Mouse (Mus musculus) bone marrow macrophage, adult 2 months (primary cell): ENCODE measurements at regions not wholly inside any gene's neighbourhood (a gene's known extent, or its start where the extent isn't known, plus 50 kb on each side); places are given as distances from the start of the nearest gene placed in this dataset.

Source experiments
- H3K27ac ChIP-seq: 2 replicates; pipeline ENCODE4 v1.5.1; 2012; ENCODE audit warnings: low read depth, low read length; ENCODE audit not compliant: insufficient read depth
- H3K4me1 ChIP-seq: 2 replicates; pipeline ENCODE4 v1.6.1; 2012; ENCODE audit warnings: low read length; ENCODE audit not compliant: control insufficient read depth, insufficient read depth
- H3K4me3 ChIP-seq: 2 replicates; pipeline ENCODE4 v1.5.1; 2012; ENCODE audit warnings: mild to moderate bottlenecking, low read length, moderate library complexity; ENCODE audit not compliant: insufficient read depth
- CTCF ChIP-seq: IDR thresholded peaks from 2 replicates; pipeline ENCODE4 v1.5.1; 2012; ENCODE audit warnings: low read depth, mild to moderate bottlenecking, low read length, moderate library complexity
- POLR2A ChIP-seq: IDR thresholded peaks from 2 replicates; pipeline ENCODE4 v1.6.1; 2012; ENCODE audit warnings: mild to moderate bottlenecking, low read depth, low read length, borderline replicate concordance

- H3K27ac ChIP-seq: no peak overlapping the region
- H3K4me3 ChIP-seq: no peak overlapping the region
- peaks cover 7% of the 10 kb centered on the region; the same call in 1 of the 2 replicates for H3K4me1 ChIP-seq
- TF ChIP-seq POLR2A: no peak
Measured at GRCm38 (mm10) chr13:44584151-44584550, 145.1 kb upstream of the Jarid2 start.

- peaks cover 7% of the 10 kb centered on the region; the same call in 1 of the 2 replicates for H3K4me1 ChIP-seq
- no peak overlapping the region for H3K4me3 ChIP-seq
- no peak overlapping the region for H3K27ac ChIP-seq
- TF ChIP-seq CTCF (no peak), POLR2A (no peak)
Measured at GRCm38 (mm10) chr13:44584551-44584950, 144.7 kb upstream of the Jarid2 start.

GRCm38 (mm10) chr13:44587846-44588245 lies 141.4 kb upstream of the Jarid2 start:
- no peak for TF ChIP-seq POLR2A
- no peak for TF ChIP-seq CTCF
- no peak overlapping the region for H3K4me3 ChIP-seq
- no peak overlapping the region for H3K27ac ChIP-seq
- peaks cover 4% of the 10 kb centered on the region; the same call in 1 of the 2 replicates for H3K4me1 ChIP-seq

GRCm38 (mm10) chr13:44594645-44595044 lies 134.6 kb upstream of the Jarid2 start:
- H3K4me1 ChIP-seq: peaks cover 4% of the 10 kb centered on the region; the same call in 1 of the 2 replicates
- H3K4me3 ChIP-seq: no peak overlapping the region
- no peak for TF ChIP-seq POLR2A
- TF ChIP-seq CTCF: no peak
- H3K27ac ChIP-seq: no peak overlapping the region

- H3K27ac ChIP-seq: no peak overlapping the region
- 0 out of 2 replicates have a peak, but pooled peaks cover 4% of the 10 kb centered on the region for H3K4me1 ChIP-seq
- TF ChIP-seq CTCF (no peak), POLR2A (no peak)
- no peak overlapping the region for H3K4me3 ChIP-seq
Measured at GRCm38 (mm10) chr13:44597666-44598065, 131.6 kb upstream of the Jarid2 start.

GRCm38 (mm10) chr13:44601024-44601423 lies 128.2 kb upstream of the Jarid2 start:
- no peak for TF ChIP-seq POLR2A
- no peak for TF ChIP-seq CTCF
- H3K4me3 ChIP-seq: no peak overlapping the region
- 0 out of 2 replicates have a peak, but pooled peaks cover 4% of the 10 kb centered on the region for H3K4me1 ChIP-seq
- no peak overlapping the region for H3K27ac ChIP-seq

GRCm38 (mm10) chr13:44602658-44603057 lies 126.6 kb upstream of the Jarid2 start:
- no peak overlapping the region for H3K4me3 ChIP-seq
- no peak overlapping the region for H3K27ac ChIP-seq
- H3K4me1 ChIP-seq: 0 out of 2 replicates have a peak, but pooled peaks cover 4% of the 10 kb centered on the region
- TF ChIP-seq POLR2A (no peak), CTCF (no peak)

- no peak overlapping the region for H3K27ac ChIP-seq
- TF ChIP-seq POLR2A (no peak), CTCF (no peak)
- H3K4me3 ChIP-seq: no peak overlapping the region
- no peaks in the 10 kb centered on the region for H3K4me1 ChIP-seq
Measured at GRCm38 (mm10) chr13:44607316-44608285, 121.7 kb upstream of the Jarid2 start.

GRCm38 (mm10) chr13:44608286-44608675 lies 121.0 kb upstream of the Jarid2 start:
- TF ChIP-seq POLR2A (no peak), CTCF (no peak)
- H3K4me3 ChIP-seq: no peak overlapping the region
- no peak overlapping the region for H3K27ac ChIP-seq
- H3K4me1 ChIP-seq: no peaks in the 10 kb centered on the region

- Histone ChIP-seq H3K4me1 (no peaks in the 10 kb centered on the region), H3K27ac (no peak overlapping the region), H3K4me3 (no peak overlapping the region)
- TF ChIP-seq POLR2A: no peak
- TF ChIP-seq CTCF: no peak
Measured at GRCm38 (mm10) chr13:44608681-44609335, 120.5 kb upstream of the Jarid2 start.
